Mouse (Mus musculus): ENCODE measurements around the gene Nab2. TPM values are rescaled to one million over a fixed set of nuclear protein-coding genes. Genes with fewer than 3 reads are reported as not detected.

The Nab2 gene
- total RNA-seq (2021), result 10 to 100 TPM; 43.0 to 46.0 TPM

DNA sequence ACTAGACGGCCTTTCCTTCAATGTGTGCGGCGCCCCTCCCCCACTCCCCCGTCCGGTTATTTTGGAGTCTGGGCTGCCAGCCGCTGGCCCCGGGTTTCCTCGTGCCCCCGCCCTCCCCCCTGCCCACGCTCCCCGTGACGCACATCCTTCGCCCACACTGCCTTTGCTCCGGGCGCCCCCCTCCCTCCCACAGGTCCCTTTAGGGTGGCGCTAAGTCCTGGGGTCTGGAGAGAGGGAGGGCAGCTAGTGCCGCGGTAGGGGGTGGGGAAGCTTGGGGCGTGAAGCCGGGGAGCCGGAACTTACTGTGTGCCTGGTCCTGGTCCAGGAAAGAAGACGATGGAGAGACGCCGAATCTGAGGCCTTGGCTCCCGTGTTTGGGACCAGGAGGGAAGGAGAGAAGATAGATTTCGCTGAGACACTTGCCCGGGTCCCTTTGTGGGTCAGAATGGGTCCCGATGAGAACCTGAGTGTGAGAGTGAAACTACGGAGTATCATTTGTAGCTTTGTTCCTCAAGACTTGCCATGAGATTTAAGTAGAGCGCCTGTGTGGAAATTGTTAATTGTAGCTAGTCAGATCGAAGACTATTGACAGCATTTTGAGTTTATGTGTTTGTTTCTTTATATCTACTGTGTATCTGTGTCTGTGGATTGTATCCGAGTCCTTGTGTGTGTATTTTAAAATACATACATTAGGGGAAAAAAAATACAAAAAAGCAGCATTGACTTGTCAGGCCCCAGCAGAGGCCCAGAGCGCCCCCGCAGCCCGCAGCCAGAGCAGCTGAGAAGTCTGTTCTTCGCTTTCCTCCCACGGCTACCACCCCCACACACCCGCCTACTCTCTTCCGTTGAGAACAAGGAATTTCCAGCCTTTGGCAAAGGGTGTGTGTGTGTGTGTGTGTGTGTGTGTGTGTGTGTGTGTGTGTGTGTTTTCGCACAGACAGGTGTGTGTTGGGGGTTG lies at the start of gene Nab2:
Nab2 (minus strand) TSS at position 476 of the 958 bp plus-strand sequence.
- DNase-seq (ENCODE audit: extremely low spot score in 1 of 2, low spot score in 1 of 2), result peak in 1 of 2 experiments; percentile 62

DNA sequence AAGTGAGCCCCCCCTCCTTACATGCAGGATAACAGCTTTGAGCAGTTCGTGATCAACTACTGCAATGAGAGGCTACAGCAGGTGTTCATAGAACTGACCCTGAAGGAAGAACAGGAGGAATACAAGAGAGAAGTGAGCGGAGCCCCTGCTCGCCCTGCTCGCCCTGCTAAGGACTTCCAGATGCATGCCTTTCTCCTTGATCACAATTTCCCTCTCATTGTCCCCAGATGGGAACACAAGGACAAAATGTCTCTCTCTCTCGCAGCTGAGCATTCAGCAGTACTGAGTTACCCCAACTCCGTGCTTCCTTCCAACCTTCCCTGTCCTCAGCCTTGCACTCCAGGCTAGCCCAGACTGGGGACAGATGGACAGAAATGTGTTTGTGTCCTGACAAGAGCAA lies 44.4 kb upstream of the Nab2 start:
- no peak for DNase-seq (ENCODE audit: extremely low spot score in 1 of 2, low spot score in 1 of 2)

DNA sequence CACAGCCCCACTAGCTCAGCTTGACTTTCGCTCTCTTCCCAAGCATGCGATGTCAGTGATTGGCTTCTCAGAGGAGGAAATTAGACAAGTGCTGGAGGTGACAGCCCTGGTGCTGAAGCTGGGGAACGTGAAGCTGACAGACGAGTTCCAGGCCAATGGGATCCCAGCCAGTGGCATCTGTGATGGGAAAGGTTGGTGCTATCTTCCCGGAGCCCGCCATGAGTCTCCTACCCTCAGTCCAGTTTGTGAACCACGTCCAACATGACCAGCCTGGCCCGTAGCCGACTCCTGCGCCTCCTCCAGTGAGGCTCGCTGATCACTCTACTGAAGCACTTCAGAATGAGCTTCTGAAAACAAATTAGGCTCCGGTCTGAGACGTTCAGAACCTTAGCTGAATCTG lies 42.0 kb upstream of the Nab2 start:
- DNase-seq (ENCODE audit: extremely low spot score in 1 of 2, low spot score in 1 of 2), result no peak

DNA sequence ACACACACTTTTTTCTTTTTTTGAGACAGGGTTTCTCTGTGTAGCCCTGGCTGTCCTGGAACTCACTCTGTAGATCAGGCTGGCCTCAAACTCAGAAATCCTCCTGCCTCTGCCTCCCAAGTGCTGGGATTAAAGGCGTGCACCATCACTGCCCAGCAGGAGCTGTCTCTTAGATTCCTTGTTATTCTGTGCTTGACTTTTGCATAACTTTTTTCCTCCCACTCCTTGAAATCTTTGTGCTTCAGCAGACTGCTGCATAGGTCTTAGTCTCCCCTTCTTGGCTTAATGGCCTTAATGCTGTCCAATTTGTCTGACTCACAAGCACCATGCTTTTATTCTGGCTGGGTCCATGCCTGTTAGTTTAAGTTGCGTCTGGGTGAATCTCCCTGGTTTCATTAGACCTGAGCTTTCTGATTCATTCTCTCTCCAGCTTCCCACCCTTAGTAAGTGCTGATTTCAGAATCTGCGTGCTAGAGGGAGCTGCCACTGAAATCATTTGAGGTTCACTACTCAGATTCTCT lies 40.5 kb upstream of the Nab2 start:
- no peak for DNase-seq (ENCODE audit: extremely low spot score in 1 of 2, low spot score in 1 of 2)

DNA sequence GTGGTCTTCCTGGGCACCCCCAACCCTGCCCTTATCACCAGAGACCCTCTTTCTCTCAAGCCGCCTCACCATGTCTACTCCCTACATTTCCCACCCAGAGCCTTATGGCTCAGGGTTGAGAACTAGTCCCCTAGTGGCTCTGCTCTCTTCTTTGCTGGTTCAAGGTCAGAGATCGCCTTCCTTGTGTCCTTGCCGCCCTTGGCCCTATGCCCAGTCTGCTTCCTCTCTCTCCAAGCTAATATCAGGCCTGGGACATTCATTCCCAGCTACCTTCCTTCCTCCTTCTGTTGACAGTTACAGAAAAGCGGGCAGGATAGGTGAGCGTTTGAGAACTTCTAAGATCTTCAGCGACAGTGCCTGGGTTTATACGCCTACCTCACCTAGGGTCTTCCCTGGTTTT lies 39.4 kb upstream of the Nab2 start:
- no peak for DNase-seq (ENCODE audit: extremely low spot score in 1 of 2, low spot score in 1 of 2)

DNA sequence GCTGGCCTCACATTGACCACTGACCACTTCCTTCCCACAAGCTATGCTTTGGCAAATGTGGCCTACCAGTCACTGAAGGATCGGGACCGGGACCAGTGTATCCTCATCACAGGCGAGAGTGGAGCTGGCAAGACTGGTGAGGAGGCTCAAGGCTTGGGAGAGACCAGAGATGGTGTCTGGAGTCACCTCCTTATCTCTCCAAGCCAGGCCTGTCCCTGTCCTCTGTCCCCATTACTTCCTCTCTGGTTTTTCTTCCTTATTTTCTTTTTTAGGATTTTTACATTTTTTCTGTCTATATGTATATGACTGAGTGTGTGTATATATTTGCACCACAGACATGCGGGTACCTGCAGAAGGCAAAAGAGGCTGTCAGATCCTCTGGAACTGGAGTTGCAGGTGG lies 37.4 kb upstream of the Nab2 start:
- DNase-seq (ENCODE audit: extremely low spot score in 1 of 2, low spot score in 1 of 2), result no peak

DNA sequence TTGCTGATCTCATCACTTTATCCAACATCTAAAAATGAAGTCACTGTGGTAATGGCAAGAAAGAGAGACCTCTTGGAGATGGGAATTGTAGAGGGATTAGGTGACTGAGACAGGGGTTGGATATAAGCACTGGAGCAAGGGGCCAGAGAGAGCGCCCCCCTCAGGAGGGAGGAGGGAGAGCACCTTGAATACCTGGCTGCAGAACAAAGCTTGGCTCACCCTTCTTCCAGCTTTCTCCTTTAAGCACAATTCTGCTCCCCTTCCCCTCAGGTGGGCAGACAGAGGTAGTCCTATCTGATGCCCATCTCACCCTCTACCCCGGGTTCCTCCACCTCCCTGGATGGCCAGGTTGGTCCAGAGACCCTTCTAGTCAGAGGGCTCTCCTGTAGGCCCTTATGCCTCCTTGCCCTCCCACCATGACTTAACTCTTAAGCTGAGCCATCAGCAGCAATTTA lies 36.4 kb upstream of the Nab2 start, which contains the start of gene Myo1a:
Myo1a (plus strand) TSS at position 405 of the 455 bp plus-strand sequence.
- no peak for DNase-seq (ENCODE audit: extremely low spot score in 1 of 2, low spot score in 1 of 2)

DNA sequence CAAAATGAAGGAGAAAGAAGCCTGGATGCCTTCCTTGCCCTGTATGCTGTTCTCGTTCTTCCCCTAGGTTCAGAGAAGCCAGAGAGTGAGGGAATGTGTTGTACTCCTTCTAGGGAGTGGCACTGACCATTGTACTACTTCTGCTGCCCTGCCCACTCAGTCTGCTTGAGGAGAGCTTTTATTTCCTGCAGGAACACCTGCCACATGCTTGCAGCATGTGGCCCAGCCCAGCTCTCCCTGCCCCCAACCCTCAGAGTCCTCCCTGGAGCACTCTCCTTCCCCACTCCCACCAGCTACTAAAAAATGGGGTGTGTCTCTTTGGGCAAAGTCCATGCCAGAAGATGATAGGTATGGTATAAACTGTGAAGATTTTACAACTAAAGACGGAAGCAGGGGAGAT lies 35.9 kb upstream of the Nab2 start:
- no peak for DNase-seq (ENCODE audit: extremely low spot score in 1 of 2, low spot score in 1 of 2)

DNA sequence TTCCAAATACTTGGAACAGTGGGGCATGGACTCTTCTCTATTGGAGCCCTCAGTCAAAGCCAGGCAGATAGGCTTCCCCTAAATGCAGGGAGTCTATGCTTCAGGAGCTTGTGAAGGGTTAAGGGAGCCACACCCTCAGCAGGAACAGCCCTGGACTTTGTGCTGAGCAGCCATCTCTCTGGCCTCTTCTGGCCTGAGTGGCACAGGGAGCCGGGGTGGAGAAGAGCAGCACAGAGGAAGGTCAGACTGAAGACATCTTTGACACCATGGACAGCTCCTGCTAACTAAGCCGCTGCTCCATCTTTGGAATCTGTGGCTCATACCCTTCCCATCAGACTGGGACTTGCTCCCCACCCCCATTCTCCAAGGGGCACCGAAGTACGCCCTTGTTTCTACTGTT lies 34.9 kb upstream of the Nab2 start:
- no peak for DNase-seq (ENCODE audit: extremely low spot score in 1 of 2, low spot score in 1 of 2)

DNA sequence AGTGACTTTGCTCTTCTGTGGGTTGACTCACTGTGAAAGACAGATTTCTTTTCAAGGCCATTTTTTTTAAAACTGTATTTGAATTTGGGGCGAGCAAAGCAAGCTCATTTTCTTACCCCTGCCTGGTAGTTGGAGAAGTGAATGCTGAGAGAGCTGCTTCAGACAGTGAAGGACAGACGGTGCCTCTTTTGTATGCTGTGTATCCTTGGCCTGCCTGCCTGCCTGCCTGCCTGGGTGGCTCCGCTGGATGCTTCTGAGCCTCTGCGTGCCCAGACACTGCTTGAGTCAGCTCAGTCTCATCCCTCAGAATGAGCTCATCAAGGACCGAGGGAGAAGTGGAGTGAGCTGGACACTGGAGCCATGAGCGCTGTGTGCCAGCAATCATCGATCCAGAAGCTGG lies 30.6 kb upstream of the Nab2 start:
- no peak for DNase-seq (ENCODE audit: extremely low spot score in 1 of 2, low spot score in 1 of 2)

DNA sequence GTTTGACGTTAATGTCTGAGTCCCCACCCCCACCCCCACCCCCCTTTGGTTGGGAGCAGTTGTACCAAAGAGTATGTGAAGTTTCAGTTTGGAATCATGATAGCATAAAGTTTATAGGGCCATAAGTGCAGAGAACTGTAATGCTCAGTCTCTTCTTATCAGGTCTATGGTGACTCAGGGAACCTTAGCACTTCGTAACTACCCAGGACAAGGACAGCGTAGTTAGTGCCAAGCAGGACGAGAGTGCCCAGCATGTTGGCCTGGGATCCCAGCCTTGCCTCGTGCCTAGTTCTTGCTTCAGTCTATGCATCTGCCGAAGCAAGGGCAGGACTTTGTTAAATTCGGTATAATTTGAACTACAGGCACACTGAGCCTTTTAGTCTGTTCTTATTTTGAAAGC lies 27.4 kb upstream of the Nab2 start:
- DNase-seq (ENCODE audit: extremely low spot score in 1 of 2, low spot score in 1 of 2), result no peak

DNA sequence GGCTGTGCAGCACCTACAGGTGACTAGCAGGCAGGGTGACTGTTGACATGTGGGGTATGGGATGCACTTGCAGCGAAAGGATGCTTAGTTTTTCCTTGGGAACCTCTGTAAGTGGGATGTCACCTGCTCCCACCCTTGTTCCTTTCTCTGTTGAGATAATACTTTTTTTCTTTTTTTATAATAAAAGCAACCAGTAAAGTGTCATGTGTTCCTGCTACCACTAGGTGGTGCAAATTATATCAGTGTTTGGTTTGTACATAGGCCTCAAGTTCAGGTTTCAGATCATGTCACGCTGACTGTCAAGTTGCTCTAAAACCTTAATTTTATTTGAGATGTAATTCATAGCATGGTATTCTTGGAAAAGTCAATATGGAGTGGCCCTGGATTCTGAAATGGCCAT lies 26.3 kb upstream of the Nab2 start:
- no peak for DNase-seq (ENCODE audit: extremely low spot score in 1 of 2, low spot score in 1 of 2)

DNA sequence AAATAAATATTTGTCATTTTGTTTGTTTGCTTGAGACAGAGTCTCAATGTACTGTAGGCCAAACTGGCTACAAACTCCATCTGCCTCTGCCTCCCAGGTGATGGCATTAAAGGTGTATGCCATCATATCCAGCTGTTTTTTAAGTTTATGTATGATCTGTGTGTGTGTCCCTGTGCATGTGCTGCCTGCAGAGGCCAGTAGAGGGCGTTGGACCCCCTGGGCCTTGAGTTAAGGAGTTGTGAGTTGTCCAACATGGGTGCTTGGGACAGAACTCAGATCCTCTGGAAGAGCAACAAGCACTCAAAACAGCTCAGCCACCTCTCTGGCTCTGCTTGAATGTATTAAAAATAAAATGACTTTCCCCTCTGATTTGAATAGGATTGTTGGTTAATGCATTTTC lies 22.7 kb upstream of the Nab2 start:
- DNase-seq (ENCODE audit: extremely low spot score in 1 of 2, low spot score in 1 of 2), result no peak

DNA sequence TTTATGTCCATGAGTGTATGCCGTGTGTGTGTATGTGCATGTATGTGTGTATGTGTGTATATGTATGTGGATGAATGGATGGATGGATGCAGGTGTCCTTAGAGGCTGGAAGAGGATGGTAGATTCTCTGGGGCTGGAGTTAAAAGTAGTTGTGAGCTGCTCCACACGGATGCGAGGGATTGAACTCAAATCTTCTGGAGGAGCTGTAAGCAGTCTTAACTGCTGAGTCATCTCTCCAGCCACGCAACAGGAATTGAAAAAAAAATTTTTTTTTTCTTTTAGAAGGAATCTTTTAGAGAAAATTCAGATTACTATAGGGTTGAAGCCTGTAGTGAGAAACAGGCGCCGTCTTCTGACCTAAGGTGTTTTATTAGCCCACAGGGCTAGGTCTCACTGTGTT lies 14.5 kb upstream of the Nab2 start:
- no peak for DNase-seq (ENCODE audit: extremely low spot score in 1 of 2, low spot score in 1 of 2)

DNA sequence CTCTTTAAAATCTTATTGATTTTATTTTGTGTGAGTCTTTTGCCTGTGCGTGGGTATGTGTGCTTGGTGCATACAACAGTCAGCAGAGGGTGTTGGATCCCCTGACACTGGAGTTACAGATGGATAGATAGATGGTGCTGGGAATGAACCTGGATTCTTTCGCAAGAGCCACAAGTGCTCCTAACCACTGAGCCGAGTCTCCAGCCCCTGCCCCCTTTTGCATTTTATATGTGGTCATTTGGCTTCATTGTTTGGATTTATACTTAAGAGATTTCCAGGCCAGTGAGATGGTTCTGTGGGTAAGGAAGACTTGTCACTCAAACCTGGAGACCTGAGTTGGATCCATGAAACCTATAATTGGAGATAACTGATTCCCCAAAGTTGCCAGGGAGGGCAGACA lies 11.5 kb upstream of the Nab2 start:
- DNase-seq (ENCODE audit: extremely low spot score in 1 of 2, low spot score in 1 of 2), result no peak

DNA sequence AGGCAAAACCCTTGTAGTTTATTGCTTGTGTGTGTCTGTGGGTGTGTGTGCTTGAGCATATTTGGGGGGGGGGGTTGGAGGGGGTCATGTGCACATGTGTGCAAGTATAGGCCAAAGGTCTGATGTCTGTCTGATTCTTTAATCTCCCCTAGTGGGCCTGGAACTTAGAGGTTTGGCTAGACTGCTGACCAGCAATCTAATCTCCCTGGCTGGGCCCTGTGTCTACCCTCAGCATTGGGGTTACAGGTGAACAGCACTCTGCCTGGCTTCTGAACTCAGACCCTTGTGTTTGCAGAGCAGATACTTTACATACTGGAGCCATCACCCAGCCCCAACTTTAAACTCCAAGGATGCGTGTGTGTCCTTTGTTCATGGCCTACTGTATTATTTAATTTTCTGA lies 10.8 kb upstream of the Nab2 start:
- DNase-seq (ENCODE audit: extremely low spot score in 1 of 2, low spot score in 1 of 2), result no peak

DNA sequence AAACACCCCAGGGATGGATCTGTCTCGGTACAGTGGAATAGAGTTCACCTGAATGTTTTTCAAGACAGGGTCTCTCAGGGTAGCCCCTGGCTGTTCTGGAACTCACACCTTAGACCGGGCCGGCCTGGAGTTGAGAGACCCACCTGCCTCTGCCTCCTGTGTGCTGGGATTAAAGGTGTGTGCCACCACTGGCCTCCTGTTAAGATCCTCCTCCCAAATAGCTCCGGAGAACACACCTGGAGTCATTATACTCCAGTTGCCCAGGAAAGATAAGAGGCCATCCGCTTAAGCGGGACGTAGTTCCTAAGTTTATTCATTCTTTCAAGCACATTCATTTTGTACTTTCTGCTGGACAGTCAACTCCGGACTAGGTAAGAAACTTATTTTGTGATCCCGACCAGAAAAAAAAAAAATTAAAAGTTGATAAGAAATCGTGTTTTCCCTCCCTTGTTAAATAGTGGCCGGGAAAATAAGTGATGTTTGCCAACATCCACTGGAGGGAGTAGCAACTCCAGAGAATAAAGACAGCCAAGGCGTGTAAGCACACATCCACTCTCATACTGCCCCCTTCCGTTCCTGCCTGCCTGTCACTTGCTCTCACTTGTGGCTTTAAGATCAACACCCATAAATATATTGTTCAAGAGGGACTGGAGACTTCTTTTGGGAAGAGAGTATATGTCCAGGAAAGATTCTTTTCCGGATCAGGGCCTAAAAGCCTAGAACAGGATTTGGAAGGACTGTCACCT lies 9.4 kb upstream of the Nab2 start:
- no peak for DNase-seq (ENCODE audit: extremely low spot score in 1 of 2, low spot score in 1 of 2)

DNA sequence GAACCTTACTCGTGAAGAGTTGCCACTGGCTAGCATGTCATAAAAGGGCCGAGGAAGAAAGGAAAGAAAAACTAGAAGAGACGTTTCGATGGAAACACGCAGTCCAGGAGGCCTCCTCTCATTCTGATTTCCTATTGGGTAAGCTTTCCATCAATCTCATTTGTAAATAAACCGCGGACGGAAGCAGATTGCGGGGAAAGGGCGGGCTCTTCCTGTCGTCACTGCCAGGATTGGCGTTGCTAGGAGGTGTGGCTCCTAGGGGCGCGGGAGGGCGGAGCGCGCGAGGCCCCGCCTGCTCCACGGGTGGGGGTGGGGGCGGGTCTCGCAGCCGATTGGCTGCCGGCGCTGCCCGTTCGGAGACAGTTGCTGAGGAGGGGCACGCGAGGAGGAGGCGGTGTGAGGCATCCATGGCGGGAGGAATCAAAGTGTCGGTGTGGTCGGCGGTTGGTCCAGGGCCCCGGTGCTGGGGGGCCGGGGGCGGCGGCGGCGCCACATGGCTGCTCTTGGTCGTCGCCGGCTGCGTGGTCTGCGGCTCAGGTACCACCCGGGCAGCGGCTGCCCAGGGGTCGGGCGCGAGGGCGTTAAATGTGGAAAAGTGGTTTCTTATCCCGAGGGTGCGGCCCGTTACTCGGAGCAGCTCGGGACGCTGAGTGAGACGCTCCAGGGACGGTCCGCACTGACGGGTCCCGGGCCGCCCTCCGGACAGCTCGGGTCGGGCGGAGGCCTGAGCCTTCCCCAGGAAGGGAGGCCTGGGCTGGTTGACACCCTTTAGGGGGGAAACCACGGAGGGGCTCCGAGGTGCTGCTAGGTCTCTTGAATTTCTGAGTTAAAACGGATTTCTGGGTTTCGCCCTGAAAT lies 8.6 kb upstream of the Nab2 start:
- DNase-seq (ENCODE audit: extremely low spot score in 1 of 2, low spot score in 1 of 2), result peak; percentile 58 to 71

DNA sequence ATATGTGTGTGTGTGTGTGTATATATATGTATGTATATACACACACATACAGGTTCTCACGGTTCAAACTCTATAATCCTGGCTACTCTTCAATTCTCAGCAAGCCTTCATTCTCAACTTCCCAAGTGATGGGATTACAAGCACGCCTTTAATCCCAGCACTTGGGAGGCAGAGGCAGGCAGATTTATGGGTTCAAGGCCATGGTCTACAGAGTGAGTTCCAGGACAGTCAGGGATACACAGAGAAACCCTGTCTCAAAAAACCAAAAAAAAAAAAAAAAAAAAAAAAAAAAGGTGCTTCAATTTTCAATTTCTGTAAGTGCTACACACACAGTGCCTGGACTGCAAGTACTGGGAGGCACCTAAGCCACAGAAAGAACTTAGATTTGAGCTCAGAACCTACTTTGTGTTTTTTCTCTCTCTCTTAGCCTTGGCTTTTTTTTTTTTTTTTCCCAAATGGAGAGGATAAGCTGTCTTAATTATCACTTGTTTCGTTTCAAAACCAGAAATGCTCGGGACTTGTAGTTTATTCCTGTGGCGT lies 7.6 kb upstream of the Nab2 start:
- no peak for DNase-seq (ENCODE audit: extremely low spot score in 1 of 2, low spot score in 1 of 2)
